Mouse (Mus musculus): ENCODE measurements around the gene Fam69a.

DNA sequence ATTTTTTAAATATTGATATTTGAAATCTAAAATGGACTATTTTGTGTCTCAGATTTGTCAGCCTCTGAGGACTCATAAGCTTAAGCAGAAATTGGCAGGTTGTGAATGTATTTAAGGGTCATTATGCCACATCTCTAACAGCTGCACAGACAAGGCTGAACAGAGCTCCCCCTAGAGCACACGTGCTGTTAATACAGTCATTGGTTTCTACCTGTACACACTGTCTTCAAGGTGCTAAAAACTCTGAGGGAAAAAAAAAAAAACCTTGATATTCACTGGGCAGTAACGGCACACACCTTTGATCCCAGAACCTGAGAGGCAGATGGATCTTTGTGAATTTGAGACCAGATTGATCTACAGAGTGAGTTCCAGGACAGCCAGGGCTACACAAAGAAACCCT lies 127.9 kb downstream of the Fam69a start:
- TF ChIP-seq GATA1 (IDR thresholded peaks at IDR 0.05; ENCODE audit: borderline replicate concordance, low read length) (no peak), FLI1 (IDR thresholded peaks at IDR 0.05; ENCODE audit: low read length) (no peak)
